Mouse (Mus musculus) megakaryocyte-erythroid progenitor cell, adult 5 weeks (primary cell): ENCODE measurements around the gene Prkar2a. TPM values are rescaled to one million over a fixed set of nuclear protein-coding genes. Genes with fewer than 3 reads are reported as not detected.

ENCODE experiments used
- polyA plus RNA-seq: library from polyadenylated mRNA; stranded (reverse); fragments of >175 nt; gene quantifications from 2 replicates; pipeline ENCODE4 v1.2.3, GENCODE M21; 2012

Prkar2a gene
- 9.0 and 9.9 TPM in 2 replicates for polyA plus RNA-seq

DNA sequence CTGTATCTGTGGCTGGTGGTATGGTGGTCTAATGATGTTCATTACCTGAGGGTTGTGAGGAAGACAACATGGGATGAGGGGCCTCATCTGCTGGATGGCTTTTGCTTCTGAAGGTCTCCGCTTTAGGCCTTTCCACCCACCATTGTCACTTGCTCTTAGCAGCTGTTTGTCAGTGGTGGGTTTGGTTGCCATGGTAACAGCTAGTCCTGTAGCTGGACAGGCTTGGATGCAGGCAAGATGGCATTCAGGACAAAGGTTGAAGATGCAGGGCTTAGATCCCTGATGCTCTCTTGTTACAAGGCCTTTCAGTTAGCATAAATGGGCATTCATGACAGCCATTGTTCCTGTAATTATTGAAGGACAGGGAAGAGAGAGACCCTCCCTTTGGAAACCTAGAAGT is at the start of gene Prkar2a:
Gene Prkar2a, plus strand, starts transcription at position 209 of the 400 bp plus-strand sequence.

DNA sequence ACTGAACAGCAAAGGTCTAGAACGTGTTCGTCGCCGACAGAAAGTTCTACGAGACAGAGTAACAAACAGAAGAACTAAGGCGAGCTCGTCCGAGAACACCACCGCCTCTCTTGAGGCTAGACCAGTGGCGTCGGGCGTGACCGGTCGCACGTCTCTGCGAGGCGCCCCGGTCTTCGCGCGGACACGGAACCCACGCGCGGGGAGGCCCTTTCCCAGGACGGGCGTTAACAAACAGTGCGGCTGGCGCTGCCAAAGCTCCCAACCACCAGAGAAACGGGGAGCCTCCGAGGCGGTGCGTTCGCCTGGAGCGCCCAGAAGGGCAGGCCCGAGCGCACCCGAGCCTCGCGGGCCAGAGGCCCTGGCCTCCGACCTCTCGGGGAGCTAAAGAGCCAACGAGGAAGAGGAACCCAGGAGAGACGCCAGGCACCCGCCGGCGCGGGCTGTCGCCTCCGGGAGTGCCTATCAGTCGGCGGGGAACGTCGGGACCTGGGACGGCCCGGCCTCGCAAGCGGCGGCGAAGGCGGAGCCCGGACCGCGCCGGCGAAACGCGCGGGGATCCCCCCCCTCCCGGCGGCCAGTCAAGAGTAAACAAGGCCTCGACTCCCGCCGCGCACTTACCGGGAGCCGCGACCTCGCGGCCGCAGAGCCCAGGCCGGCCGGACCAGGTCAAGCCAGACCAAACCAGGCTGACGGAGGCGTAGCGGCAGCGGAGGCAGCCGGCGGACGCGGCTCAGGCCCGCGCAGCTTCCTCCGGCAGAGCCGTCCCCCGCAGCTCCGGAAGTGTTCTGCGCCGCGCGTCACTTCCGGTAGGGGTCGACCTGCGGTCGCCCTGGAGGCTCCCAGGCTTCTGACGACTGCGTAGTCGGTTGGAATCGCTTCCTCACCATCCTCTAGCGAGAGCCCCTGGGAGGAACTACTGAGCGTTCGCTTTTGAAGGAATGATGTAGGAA is 40.2 kb upstream of the Prkar2a start, which contains the start of gene Arih2:
Gene Arih2, minus strand, starts transcription at position 776 of the 950 bp plus-strand sequence.

DNA sequence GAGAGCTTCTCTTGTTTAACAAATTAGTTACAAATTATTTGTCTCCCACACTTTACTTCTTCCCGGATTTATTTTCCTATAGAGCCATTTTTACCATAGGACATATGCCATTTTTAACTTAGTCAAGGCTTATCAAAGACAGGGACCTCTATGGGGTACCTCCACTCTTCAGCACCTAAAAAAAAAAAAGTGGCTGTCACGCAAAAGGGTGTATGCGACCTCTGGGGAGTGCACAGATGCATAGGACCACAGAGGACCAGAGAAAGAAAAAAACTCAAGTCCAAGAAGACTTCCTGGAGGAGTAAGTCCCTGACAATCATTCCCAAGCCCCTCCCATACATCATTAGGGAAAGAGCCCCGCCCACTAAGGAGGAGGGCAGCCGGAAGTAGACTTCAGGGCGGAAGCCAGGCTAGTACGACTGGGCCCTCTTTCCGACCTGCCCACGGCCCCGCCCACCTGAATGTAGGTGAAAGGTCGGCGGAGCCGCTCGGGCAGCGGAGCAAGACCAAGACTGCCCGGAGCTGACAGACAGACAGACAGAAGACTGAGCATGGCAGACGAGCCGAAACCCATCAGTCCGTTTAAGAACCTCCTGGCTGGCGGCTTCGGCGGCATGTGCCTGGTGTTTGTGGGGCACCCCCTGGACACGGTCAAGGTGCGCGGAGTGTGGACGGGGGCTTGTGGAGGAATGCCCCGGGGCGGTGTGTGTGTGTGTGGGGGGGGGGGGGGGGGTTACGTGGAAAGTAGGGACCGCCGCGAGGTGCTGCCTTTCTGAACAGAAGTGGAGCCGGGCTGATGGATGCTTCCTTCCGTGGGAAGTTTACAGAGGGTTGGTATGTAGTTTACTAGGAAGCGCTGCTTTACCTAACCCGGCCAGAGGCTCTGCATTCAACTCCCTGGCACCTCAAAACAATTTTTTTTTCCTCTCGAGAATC is 27.2 kb upstream of the Prkar2a start, which contains the start of gene Slc25a20:
Gene Slc25a20, plus strand, starts transcription at position 412 of the 936 bp plus-strand sequence.

DNA sequence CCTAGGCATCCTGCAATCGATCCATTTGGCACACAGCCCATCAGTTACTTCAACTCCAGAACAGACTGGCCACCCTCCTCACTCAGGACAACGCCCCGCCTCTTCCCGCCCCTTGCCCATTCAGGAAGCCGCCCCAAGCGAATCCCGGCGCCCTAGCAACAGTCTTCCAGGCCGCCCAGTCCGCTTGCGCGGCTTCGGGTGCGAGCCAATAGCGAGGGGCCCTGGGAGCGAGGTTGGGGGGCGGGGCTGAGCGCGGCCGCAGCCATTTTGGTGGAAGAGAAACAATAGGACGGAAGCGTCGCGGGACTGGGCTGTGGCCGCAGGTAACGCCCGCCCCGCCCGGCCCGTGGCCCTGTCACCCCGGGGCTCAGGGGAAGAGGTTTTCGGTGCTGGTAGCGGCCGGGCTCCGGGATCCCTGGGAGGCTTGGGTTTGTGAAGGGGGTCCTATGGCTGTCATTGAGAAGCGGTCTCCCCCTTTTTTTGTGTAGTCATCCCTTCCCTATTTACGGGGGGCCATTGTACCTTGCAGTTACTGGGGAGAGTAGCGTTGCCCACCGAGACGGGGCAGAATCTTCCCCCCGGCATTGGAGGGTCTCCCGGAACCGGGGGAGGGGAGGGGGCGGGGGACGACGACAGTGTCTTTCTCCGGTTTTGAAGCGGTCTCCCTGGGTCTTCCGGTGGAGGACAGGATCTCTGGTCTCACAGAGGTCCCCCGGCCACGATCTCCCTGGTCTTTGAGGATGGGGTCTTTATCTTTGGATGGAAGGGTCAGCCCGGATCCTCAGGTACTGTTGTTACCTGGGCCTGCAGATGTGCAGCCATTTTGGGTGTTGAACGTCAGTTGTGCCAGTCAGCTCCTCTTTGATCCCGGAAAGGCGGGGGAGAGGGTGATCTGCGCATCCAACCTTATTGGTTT is 94.7 kb downstream of the Prkar2a start, which contains the start of gene Ip6k2:
Gene Ip6k2, plus strand, starts transcription at position 249 of the 916 bp plus-strand sequence.

Other genes with a start within 250 kb of the Prkar2a start
- gene Ccdc71, start 228.8 kb upstream of the Prkar2a start, polyA plus RNA-seq, result 13.1 and 13.7 TPM in 2 replicates
- gene Klhdc8b, start 227.7 kb upstream of the Prkar2a start, polyA plus RNA-seq, result 16.9 and 18.1 TPM in 2 replicates
- gene Lamb2, start 209.6 kb upstream of the Prkar2a start, polyA plus RNA-seq, result 0.40 and 0.66 TPM in 2 replicates
- gene Usp19, start 198.7 kb upstream of the Prkar2a start, polyA plus RNA-seq, result 150 and 194 TPM in 2 replicates
- gene Qars, start 181.6 kb upstream of the Prkar2a start, polyA plus RNA-seq, result 117 and 129 TPM in 2 replicates
- 101 and 122 TPM in 2 replicates for gene Qrich1, start 172.5 kb upstream of the Prkar2a start, polyA plus RNA-seq
- gene Impdh2, start 129.0 kb upstream of the Prkar2a start, polyA plus RNA-seq, result 127 and 152 TPM in 2 replicates
- gene Ndufaf3, start 121.9 kb upstream of the Prkar2a start, polyA plus RNA-seq, result 12.2 and 15.7 TPM in 2 replicates
- 121 and 172 TPM in 2 replicates for gene Dalrd3, start 119.4 kb upstream of the Prkar2a start, polyA plus RNA-seq
- gene Wdr6, start 110.6 kb upstream of the Prkar2a start, polyA plus RNA-seq, result 10.9 and 13.4 TPM in 2 replicates
- gene P4htm, start 91.6 kb upstream of the Prkar2a start, polyA plus RNA-seq, result 3.3 and 5.9 TPM in 2 replicates
- gene Arih2, start 39.9 kb upstream of the Prkar2a start, polyA plus RNA-seq, result 112 and 130 TPM in 2 replicates
- 10.8 and 12.1 TPM in 2 replicates for gene Slc25a20, start 27.2 kb upstream of the Prkar2a start, polyA plus RNA-seq
- 34.6 and 44.4 TPM in 2 replicates for gene Ip6k2, start 94.5 kb downstream of the Prkar2a start, polyA plus RNA-seq
- gene Nckipsd, start 119.1 kb downstream of the Prkar2a start, polyA plus RNA-seq, result 13.0 and 23.5 TPM in 2 replicates
- 7.8 and 12.7 TPM in 2 replicates for gene Celsr3, start 137.0 kb downstream of the Prkar2a start, polyA plus RNA-seq
- gene Slc26a6, start 164.0 kb downstream of the Prkar2a start, polyA plus RNA-seq, result 6.9 and 8.8 TPM in 2 replicates
- gene Tmem89, start 225.3 kb downstream of the Prkar2a start, polyA plus RNA-seq, result 0.10 TPM in 1 of 2 replicates, not detected in the other
- 398 and 417 TPM in 2 replicates for gene Uqcrc1, start 247.3 kb downstream of the Prkar2a start, polyA plus RNA-seq